Mouse (Mus musculus) forebrain, embryonic 16.5 days (tissue): Measurements from ENCODE around the gene Acot3. TPM values are rescaled to one million over a fixed set of nuclear protein-coding genes. Genes with fewer than 3 reads are reported as not detected.
"Not testable (repeated sequence)": the region's sequence is repeated elsewhere in the genome, so short reads cannot be mapped to it uniquely, and the experiment has no call there.

Experiments used
- ATAC-seq: fragments of 200-750 bp; cut with Nextera tagmentation; 2 replicates; pipeline ENCODE4 v1.8.0; 2017; ENCODE audit warnings: mild to moderate bottlenecking, moderate library complexity
- H3K27ac ChIP-seq: fragments of 300-500 bp; sonication (generic); 2 replicates; pipeline ENCODE4 v1.5.1; 2014; ENCODE audit warnings: low read length, control low read depth
- H3K27me3 ChIP-seq: fragments of 300-500 bp; sonication (generic); replicated peaks from 2 replicates; pipeline ENCODE4 v1.6.1; 2014; ENCODE audit warnings: low read length; ENCODE audit not compliant: control insufficient read depth, insufficient read depth
- H3K36me3 ChIP-seq: fragments of 300-500 bp; sonication (generic); 2 replicates; pipeline ENCODE4 v1.6.1; 2014; ENCODE audit not compliant: control insufficient read depth, insufficient read depth
- H3K4me1 ChIP-seq: fragments of 300-500 bp; sonication (generic); replicated peaks from 2 replicates; pipeline ENCODE4 v1.6.1; 2014; ENCODE audit warnings: low read length; ENCODE audit not compliant: control insufficient read depth, insufficient read depth
- H3K4me2 ChIP-seq: fragments of 300-500 bp; sonication (generic); 2 replicates; pipeline ENCODE4 v1.6.1; 2014; ENCODE audit warnings: mild to moderate bottlenecking, low read length, control low read depth
- H3K4me3 ChIP-seq: fragments of 300-500 bp; sonication (generic); replicated peaks from 2 replicates; pipeline ENCODE4 v1.5.1; 2014; ENCODE audit warnings: mild to moderate bottlenecking, low read length, control low read depth
- H3K9ac ChIP-seq: fragments of 300-500 bp; sonication (generic); replicated peaks from 2 replicates; pipeline ENCODE4 v1.6.1; 2014; ENCODE audit warnings: low read depth, low read length, control low read depth
- H3K9me3 ChIP-seq: fragments of 300-500 bp; sonication (generic); 2 replicates; pipeline ENCODE4 v1.6.1; 2016; ENCODE audit warnings: low read length; ENCODE audit not compliant: control insufficient read depth
- WGBS: fragments of 180-500 bp; shearing (Covaris S2); extraction: QIAGEN DNeasy Blood & Tissue Kit; methylation state at CpG from one replicate; pipeline ENCODE4 v1.1.7; 2014; 5-methylcytosine and 5-hydroxymethylcytosine counted together
- polyA plus RNA-seq: library from polyadenylated mRNA; unstranded; fragments of >200 nt; fragmentation: Nextera tagmentation; extraction: Ambion mirVana; gene quantifications from 2 replicates; pipeline ENCODE4 v1.2.1, GENCODE M21; 2015

The Acot3 gene
- polyA plus RNA-seq, 1 experiment from 2014 or later: 1.1 TPM

DNA sequence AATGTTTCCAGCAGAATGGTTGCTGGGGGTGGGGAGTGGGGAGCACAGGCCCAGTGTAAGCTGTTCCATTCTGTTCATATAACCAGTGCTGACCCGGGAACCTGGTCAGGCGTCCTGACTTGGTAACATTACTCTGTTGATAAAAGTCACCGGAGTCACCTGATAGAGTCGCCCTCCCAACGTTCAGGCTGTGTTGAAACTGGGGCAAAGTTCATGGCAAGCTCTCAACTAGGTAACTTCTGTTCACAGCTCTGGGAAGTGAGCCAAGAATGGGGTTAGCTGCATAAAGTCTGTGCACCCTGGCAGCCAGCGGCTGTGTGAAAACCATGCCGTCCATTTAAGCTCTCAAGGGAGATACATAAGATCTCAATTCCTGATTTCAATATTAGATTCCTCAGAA is 31.4 kb upstream of the Acot3 start:
- H3K4me1 ChIP-seq, H3K9ac ChIP-seq, ATAC-seq, H3K27ac ChIP-seq, H3K4me3 ChIP-seq, H3K9me3 ChIP-seq, H3K36me3 ChIP-seq, H3K4me2 ChIP-seq, H3K27me3 ChIP-seq: not testable (repeated sequence)
- WGBS: 45% methylated on average over 7 of the region's 7 CpGs

DNA sequence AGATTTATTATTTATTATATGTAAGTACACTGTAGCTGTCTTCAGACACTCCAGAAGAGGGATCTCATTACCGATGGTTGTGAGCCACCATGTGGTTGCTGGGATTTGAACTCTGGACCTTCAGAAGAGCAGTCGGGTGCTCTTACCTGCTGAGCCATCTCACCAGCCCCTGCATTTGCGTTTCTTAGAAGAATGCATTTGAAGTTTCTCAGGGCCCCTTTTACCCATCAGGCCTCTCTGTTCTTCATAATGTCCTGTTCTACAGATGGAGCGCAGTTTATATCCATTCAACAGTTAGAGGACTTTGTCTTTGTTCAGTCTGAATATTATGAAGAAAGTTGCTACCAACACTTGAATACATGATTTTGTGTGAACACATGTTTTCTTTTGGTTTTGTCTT is 29.7 kb upstream of the Acot3 start:
- not testable (repeated sequence) for H3K27ac ChIP-seq, H3K36me3 ChIP-seq, H3K4me3 ChIP-seq, H3K27me3 ChIP-seq, H3K4me1 ChIP-seq, ATAC-seq, H3K9ac ChIP-seq, H3K9me3 ChIP-seq, H3K4me2 ChIP-seq
- 91% methylated on average over 4 of the region's 4 CpGs for WGBS

DNA sequence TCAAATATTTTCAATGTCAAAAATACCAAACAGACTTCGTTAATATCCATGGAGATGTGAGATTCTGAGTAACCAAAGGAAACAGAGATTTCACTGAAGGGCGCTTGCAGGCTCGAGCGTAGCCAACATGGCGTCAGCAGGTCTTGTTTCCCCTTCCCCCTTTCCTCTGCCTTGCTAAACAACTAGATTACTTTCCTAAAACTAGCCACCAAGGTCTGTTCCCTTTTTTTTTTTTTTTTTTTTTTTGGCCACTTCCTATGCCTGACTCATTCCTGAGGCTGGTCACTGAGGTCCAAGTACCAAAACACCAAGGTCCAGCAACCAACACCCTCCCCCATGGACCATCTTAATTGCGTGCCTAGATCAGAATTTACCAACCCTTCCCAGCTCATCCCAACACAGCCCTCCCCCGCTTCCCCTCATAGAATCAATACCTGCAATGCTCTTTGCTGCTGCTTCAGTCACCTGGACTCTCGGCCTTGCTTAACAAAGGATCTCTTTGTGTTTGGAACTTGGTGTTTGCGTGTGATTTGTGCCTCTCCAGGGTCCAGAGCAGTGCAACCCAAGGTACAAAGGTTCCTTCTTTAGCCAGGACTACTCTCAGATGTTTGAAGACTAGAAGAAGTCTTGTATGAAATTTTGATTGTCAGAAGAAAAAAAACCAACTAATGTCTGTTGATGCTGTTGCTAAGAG is 28.7 kb upstream of the Acot3 start:
- ATAC-seq: no peak
- H3K36me3 ChIP-seq: no peaks in the 10 kb centered on the region
- H3K9ac ChIP-seq: no peak overlapping the region
- 83% methylated on average over 9 of the region's 9 CpGs for WGBS
- H3K4me3 ChIP-seq: no peak overlapping the region
- H3K9me3 ChIP-seq: no peaks in the 10 kb centered on the region
- H3K4me1 ChIP-seq: no peaks in the 10 kb centered on the region
- no peak overlapping the region for H3K27ac ChIP-seq
- H3K27me3 ChIP-seq: no peaks in the 10 kb centered on the region
- H3K4me2 ChIP-seq: no peak overlapping the region

DNA sequence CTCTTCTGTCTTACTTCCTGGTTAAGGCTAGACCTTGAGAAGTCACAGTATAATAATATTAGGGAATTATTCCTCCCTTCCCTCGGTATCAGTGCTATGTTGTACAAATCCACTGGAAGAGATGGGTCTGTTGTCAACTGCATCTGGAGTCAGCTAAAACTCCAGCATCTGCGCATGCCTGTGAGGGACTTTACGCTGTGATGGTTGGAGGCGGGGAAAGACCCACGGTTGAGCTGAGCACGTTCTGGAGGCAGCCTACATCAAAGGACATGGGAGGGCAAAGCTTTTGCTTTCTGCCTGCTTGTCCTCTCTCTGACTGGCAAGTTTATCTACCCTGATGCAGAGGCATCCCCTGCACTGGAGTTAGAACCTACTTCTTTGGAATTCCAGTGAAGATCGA is 26.1 kb upstream of the Acot3 start:
- Histone ChIP-seq H3K36me3 (no peaks in the 10 kb centered on the region), H3K4me2 (no peak overlapping the region), H3K27me3 (no peaks in the 10 kb centered on the region), H3K4me3 (no peak overlapping the region), H3K27ac (no peak overlapping the region), H3K9me3 (no peaks in the 10 kb centered on the region), H3K4me1 (no peaks in the 10 kb centered on the region), H3K9ac (no peak overlapping the region)
- WGBS: 91% methylated on average over 7 of the region's 7 CpGs
- ATAC-seq: no peak

DNA sequence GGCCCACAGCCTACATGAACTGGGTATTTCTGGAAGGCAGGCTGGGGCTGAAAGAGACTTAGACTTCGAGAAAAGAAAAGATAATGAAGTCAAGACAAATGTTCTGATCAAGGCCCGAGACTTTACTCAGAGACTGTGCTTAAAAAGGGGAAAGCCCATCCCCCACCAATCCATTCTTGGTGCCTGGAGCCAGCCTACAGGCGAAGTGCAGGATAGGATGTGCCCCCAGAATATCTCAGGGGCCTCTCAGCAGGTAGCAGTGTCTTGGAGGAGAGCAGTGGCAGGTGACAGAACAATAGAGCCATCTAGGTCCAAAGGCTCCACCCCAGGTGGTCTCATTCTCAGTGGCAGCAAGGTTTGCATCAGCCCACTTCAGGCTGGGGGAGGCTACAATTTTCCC is 23.6 kb upstream of the Acot3 start:
- H3K4me2 ChIP-seq, H3K9me3 ChIP-seq, H3K9ac ChIP-seq, H3K4me3 ChIP-seq, ATAC-seq, H3K4me1 ChIP-seq, H3K36me3 ChIP-seq, H3K27me3 ChIP-seq, H3K27ac ChIP-seq: not testable (repeated sequence)
- WGBS: 44% methylated on average over 3 of the region's 3 CpGs

DNA sequence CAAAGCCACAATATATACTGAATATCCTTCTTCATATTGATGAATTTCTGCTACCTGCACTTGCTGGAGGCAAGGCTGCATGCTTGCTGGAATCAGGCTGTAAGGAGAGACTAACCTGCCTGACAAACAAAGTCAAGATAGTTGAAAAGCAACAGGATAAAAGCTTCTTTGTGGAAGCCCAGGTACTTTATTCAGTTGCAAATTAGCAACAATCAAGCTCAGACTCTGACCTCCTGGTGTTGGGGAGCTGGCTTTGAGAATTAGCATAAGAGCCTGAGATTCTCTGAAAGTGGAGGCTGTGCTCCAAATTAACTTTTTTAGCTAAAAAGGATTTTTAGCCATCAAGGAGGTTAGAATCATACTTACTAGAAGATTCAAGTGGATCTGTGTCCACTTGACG is 22.9 kb upstream of the Acot3 start:
- H3K4me1 ChIP-seq, H3K9ac ChIP-seq, H3K9me3 ChIP-seq, H3K27me3 ChIP-seq, ATAC-seq, H3K4me3 ChIP-seq, H3K27ac ChIP-seq, H3K4me2 ChIP-seq, H3K36me3 ChIP-seq: not testable (repeated sequence)
- 75% methylated on average over 1 of the region's 1 CpGs for WGBS

DNA sequence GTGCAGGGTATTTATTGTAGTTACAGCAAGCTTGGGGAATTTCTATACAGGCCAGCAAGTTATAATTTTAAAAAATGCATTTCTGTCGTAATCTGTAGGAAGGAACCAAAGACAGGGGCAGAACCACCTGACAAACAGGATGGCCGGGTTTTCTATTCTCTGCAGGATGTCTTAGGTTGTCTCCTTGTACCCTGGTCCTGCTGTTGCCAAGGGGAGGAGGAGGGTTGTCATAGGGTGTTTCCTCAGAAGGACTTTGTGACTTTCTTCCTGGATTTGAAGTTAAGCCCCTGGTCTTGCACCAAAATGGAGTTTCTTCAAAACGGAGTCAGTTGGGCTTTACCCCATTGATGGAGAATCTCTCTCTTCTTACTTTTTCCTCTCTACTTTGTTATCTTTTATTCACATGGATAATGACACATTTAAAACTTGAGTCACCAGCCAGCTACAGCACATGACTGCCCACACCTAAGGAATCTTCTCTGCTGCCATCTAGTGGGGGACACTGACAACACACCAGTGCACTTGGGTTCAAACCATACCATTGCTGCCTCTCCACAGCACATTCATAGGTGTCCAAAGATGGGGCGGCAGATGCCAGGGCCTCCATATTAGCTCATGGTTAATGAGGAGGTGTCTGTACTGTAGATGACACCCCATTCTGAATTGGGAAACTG is 21.1 kb upstream of the Acot3 start:
- Histone ChIP-seq H3K36me3 (no peaks in the 10 kb centered on the region), H3K4me1 (no peaks in the 10 kb centered on the region), H3K27ac (no peak overlapping the region), H3K9ac (no peak overlapping the region), H3K27me3 (no peaks in the 10 kb centered on the region), H3K4me2 (no peak overlapping the region), H3K9me3 (no peaks in the 10 kb centered on the region), H3K4me3 (no peak overlapping the region)
- 69% methylated on average over 4 of the region's 4 CpGs for WGBS
- ATAC-seq: peak; percentile 83

DNA sequence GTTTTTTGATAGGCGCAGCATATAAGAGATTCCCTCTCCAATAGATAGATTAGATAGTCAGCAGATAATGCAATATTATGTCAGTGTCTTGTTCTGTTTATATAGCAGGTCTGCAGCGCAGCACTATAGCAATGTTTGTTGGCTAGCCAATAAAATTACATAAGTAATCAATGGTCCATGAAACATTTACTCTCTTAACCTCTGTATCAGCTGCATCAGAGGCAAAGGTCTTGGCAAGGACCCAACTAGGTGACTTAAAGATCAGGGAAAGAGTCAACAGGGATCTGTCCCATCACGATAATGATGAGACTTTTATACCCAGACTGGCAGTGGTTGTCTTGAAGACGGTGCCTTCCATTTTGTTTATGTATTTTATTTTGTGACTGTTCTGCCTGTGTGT is 19.1 kb upstream of the Acot3 start:
- ATAC-seq: no peak
- Histone ChIP-seq H3K36me3 (no peaks in the 10 kb centered on the region), H3K4me1 (no peaks in the 10 kb centered on the region), H3K27me3 (no peaks in the 10 kb centered on the region), H3K9ac (no peak overlapping the region), H3K9me3 (no peaks in the 10 kb centered on the region), H3K27ac (no peak overlapping the region), H3K4me3 (no peak overlapping the region), H3K4me2 (no peak overlapping the region)
- 92% methylated on average over 4 of the region's 4 CpGs for WGBS

DNA sequence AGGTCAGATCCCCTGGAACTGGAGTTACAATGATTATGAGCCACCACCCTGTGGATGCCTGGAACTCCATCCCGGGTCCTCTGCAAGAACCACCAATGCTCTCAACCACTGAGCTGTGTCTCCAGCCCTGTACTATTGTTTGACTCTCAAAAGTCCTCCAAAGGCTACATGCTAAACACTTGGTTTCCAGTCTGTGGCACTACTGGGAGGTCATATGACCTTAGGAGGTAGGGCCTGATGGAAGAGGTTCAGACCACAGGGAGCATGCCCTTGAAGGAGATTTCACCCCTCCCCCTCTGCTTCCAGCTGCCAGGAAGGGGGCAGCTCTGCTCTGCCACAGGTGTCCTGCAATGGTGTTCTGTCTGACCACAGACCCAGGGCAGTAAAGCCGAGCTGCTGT is 18.6 kb upstream of the Acot3 start:
- not testable (repeated sequence) for H3K4me3 ChIP-seq, H3K4me2 ChIP-seq, H3K36me3 ChIP-seq, H3K9ac ChIP-seq, H3K27me3 ChIP-seq, ATAC-seq, H3K27ac ChIP-seq, H3K4me1 ChIP-seq, H3K9me3 ChIP-seq
- WGBS: 82% methylated on average over 2 of the region's 2 CpGs

DNA sequence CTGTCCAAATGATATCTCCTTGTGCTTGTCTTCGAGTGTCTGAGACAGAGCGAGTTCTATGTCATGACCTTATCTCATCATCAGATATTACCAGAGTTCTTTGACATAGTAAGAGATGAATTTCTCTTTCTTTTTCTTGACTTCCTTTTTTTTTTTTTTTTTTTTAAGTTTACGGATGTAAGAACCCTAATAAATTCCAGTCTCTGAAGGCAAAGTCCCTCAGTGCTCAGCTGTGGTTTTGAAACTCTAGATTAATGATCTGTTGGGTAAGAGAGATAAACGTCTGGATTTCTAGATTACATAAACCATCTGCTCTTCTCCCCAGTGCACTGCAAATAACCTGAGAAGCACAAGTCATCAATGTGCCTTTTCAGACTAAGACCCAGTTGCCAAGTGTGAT is 17.8 kb upstream of the Acot3 start:
- ATAC-seq: no peak
- H3K36me3 ChIP-seq: no peaks in the 10 kb centered on the region
- H3K27ac ChIP-seq: no peak overlapping the region
- no peaks in the 10 kb centered on the region for H3K27me3 ChIP-seq
- H3K4me3 ChIP-seq: no peak overlapping the region
- H3K4me1 ChIP-seq: no peaks in the 10 kb centered on the region
- WGBS: 81% methylated on average over 4 of the region's 4 CpGs
- no peaks in the 10 kb centered on the region for H3K9me3 ChIP-seq
- no peak overlapping the region for H3K4me2 ChIP-seq
- H3K9ac ChIP-seq: no peak overlapping the region
